Mouse (Mus musculus): ENCODE measurements at regions not wholly inside any gene's neighbourhood (a gene's known extent, or its start where the extent isn't known, plus 50 kb on each side); places are given as distances from the start of the nearest gene placed in this dataset.

GRCm38 (mm10) chr11:27833736-27834135, 505.9 kb downstream of the Gm6685 start:
- no peak for DNase-seq (ENCODE audit: low spot score in 2 of 2)

- DNase-seq (ENCODE audit: low spot score in 2 of 2) = no peak
Measured at GRCm38 (mm10) chr11:27799826-27800620, 539.6 kb downstream of the Gm6685 start.

- no peak for DNase-seq (ENCODE audit: low spot score in 2 of 2)
Measured at GRCm38 (mm10) chr11:27753913-27754218, 585.8 kb downstream of the Gm6685 start.

- DNase-seq (ENCODE audit: low spot score in 2 of 2) = peak; percentile 17 to 22
Measured at GRCm38 (mm10) chr11:27753212-27753912, 586.3 kb downstream of the Gm6685 start.

GRCm38 (mm10) chr11:27726109-27726508, 613.6 kb downstream of the Gm6685 start:
- DNase-seq (ENCODE audit: low spot score in 2 of 2) = no peak

- no peak for DNase-seq (ENCODE audit: low spot score in 2 of 2)
Measured at GRCm38 (mm10) chr11:27721346-27721745, 618.3 kb downstream of the Gm6685 start.

- no peak for DNase-seq (ENCODE audit: low spot score in 2 of 2)
Measured at GRCm38 (mm10) chr11:27672436-27672835, 667.2 kb downstream of the Gm6685 start.

Measured in gastrocnemius, postnatal 4 days (tissue).